Mouse (Mus musculus) cerebellum, adult 9-11 months (tissue): Measurements from ENCODE around the gene Tpx2.

Experiments used
- DNase-seq: peaks from one replicate; pipeline ENCODE4 v3.0.0; 2022

Gene Tpx2

DNA sequence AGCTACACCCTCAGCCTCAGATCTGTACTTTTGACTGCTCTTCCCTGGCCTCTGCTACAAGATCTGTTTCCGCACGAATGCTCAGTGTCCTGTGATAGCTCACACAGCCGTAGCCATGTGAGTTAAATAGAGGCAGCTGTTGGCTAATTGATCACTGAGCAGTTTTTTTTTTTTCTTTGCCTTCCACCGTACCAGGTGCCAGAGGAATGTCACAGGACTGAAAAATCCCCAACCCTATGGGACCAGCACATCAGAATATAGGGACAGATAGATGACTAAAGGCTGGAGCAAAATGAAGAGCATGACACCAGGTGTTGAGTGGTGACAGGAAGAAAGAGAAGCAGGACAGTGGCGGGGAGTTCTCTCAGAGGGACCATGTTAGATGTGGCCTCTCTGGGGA, 68.3 kb downstream of the Tpx2 start:
- no peak for DNase-seq

DNA sequence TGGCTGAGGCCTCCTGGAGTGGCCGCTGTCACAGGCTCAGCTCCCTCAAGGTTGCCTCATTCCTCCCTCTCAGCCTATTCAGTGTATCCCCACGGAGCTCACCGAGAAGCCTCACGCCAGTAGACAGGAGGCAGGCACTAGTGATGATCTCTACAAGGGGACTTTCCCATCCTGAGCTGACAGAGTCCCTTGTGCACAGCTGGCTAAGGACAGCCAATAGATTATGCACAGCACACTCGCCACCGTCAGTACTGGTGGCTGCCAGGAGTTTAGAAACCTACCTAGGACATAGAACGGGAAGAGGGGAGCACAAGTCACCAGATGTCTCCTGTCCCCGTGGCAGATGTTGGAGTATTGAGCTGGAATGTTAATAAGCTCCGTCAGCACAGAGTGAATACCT, 69.9 kb downstream of the Tpx2 start:
- no peak for DNase-seq

DNA sequence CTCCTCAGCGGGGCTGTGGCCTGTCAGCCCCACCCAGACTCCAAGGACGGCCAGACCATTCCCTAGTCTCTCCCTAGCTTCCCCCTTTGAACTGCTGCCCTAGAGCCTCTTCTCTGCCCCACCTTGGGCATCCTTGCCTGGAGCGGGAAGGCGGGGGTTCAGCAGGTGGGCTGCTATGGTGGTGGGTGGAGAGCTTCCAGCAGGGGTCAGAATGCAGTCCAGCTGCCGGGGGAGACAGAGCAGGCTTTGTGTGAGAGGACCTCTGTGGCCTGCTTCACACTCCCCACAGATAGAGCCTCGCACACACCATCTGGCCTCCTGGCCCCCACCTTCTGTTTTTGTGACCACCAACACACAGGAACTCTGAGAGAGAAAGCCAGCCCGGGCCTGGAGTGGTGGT, 74.6 kb downstream of the Tpx2 start:
- DNase-seq = no peak

DNA sequence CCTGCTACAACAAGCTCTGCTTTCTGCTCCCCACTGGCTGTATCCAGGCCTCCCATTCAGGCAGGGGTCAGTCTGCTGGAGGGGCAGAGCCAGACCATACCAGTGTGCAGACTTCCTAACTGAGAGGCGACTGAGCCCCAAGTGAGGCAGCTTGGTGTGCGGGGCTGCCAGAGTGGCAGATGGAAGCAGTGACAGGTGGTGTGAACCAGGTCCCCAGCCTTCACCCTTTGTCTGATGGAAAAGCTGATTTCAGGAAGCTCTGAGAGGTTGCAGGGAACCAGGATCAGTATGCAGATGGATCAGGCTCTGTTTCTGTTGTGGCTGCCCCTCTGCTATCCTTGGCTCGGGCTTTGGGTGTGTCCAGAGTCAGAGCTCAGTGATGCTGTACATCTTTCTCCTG, 75.9 kb downstream of the Tpx2 start:
- DNase-seq = peak; percentile 72

DNA sequence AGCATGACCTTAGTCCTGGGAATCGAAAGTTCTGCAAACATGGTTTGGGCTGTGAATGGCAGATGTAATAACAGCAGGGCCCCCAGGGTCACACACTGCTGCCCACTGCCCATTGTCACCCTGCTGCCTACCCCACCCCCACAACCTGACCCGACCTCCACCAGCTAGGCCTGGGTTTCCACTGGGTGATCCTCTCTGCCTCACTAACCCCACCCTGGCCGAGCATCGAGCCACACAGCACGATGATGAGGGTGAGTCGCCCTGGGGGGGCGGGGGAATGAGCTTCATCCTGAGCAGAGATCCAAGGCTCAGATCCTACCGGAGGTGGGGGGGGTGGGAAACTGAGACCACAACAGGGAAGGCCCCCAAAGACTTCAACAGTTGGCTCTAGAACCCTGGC, 76.4 kb downstream of the Tpx2 start:
- no peak for DNase-seq

DNA sequence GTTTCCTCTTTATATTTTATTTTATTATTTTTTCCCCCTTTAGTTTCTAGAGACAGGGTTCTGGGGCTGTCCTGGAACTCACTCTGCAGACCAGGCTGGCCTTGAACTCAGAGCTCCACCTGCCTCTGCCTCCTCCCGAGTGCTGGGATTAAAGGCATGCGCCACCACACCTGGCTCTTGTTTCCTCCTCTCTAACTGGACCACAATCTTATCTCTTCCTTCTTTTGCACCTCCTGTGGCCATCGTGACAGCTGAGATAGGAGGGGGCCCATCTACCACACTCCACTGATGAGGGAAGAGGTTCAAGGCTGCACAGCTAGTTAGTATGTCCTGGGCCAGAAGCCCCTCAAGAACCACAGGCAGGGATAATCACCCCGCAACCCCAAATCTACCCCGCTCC, 76.8 kb downstream of the Tpx2 start:
- DNase-seq = no peak

DNA sequence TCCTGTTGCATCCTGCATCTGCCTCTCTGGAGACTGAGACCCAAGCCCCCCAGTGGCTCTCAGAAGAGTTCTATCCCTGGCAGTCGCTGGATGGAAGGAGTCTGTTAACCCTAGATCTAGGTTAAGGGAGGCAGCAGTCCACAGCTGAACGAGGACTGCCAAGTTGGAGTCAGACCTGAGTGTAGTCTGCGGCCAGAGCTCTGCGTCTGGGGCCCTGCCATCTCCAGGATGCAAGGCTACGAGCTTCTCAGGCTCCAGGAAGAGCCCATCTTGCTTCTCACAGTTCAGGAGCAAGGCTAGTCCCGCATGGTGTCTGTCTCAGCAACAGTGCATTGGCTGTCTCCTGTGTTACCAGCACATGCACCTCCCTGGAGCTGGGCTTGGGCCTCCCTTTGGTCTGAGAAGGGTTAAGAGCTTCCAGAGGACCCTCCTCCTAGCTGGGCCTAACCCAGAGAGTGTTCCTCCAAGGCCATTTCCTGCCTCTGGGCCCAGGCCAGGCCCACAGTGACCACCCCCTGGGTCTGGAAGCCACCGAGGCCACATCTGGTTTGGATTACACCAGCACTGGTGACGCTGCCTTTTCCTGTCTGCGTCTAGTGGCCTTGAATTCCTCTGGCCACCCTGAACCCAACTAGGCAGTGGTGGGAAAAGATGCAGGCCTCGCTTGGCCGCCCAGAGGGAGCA, 77.6 kb downstream of the Tpx2 start:
- no peak for DNase-seq

DNA sequence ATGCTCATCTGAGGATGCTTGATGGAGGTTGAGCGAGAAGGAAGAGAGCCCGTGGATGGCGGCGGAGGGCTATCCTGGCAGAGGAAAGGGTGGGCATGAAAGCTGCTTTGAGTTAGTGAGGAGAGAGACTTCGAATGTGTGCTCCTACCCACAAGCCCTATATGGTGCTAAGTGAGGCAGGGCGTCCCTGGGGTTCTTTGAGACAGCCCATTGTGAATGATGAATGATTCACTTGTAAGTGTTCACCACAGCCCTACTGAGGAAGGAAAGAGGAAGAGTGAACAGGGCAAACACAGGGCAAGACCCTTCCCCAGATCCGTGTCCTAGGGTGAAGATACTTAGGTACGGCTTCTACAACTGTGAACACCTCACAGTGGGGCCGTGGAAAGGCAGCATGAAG, 79.1 kb downstream of the Tpx2 start:
- DNase-seq = no peak

DNA sequence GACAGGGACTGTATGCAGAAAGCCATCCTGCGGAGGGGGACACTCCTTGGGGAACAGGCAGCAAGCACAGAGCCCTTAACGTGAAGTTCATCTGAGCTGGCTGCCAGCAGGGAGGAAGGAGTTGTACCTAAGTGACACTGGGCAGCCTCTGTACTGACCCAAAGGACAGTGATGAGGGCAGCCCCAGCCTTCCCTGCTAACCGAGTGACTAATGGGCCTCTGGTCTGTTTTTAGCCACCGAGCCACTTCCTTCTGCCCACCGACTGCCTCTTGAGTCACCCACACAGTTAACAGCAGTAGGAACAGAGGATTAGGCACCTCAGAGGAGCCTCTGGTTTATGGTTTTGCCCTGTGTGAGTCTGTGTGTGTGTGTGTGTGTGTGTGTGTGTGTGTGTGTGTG, 79.6 kb downstream of the Tpx2 start:
- DNase-seq = no peak

DNA sequence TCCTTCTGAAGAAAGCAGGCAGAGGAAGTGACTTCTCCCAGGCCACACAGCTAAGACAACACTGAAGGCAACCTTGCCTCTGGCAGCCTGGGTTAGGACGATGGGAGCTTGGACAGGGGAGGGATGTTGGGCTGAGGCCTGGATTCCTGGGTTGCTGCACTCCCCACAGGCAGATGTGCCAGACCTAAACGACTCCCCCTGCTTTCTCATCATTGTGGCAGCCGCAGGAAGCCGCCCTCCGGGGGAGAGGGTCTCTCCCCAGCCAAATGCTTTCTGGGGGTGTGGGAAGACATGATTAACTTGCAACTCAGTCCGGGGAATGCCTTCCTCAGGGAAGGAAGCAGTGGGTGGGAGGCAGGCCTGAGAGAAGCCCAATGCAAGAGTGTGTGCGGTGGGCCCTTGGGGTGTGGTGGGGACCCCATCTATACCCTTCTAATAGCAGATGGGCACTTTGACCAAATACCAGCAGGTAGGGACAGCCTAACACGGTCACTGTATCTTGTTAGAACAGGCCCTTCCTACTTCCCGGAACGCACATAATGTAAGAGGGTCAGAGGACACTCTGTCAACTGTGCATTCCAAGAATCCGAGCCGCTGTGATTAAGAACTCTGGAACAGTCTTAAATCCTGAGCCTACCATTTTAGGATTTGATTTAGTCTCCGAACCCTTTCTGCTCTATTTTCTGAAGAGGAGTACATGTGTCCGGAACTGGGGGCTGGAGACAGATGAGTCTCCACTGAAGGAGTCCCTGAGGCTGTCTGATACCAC, 80.6 kb downstream of the Tpx2 start:
- no peak for DNase-seq

DNA sequence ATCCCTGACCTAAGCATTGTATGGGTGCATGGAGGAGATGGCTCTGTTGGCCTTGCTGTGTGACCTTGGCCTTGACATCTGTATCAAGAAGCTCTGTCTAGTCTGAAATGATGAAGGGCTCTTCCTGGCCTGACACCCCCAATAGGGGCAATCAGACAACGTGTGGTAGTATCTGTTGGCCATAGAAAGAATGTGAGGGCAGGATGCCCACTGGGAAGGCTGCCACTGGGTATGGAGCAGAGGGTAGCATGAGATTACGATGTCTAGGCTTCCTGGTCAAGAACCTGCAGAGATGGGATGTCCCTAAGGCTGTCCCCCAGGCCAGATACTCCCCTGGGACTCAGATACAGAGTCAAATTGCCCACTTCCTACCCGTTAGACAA, 81.2 kb downstream of the Tpx2 start:
- DNase-seq = no peak

DNA sequence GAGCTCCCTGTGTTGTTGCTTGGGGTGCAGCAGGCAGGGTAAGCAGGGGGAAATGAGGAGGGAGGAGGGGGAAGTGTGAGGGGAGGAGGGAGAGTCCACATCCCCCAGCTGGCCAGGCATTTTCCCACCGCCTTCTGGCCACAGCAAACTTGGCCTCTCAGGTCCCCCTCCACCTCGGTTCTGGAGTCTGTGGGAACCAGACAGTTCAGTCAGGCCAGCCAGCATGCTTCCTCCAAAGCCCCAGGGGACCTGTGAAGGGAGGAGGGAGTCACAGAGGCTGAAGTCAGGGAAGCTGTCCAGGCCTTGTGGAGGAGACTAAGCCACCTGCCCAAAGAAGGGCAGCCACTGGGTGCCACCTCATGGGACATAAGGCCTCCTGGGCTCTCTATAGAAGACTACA, 82.5 kb downstream of the Tpx2 start:
- no peak for DNase-seq

DNA sequence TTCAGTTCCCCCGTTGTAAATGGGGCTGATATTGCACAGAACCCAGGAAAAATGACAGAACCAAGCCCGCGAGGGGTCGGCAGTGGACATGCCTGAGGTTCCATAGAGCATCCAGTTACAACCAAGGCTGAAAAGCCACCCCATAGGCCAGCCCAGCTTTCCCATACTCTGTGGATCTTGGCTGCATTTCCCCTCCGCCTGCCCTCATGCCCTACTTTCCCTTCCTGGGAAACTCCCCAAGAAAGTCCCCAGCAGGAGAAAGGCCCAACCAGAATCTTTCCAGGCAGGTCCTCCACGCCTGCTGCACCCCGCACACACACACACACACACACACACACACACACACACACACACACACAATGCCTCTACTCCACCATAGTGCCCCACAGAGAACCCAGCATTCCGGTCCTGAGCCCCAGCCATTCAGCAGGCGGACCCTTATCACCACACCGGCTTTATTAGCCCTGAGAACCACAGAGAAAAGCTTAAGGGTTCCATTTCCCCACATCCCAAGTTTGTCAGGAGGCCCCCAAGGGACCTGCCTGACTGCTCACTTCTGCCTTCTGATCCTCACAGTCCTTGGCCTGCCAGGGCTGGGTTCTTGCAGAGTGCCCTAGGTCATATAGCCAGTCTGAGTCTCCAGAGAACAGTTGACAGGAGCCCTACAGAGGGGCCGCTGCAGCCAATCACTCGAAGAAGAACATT, 83.8 kb downstream of the Tpx2 start:
- DNase-seq = no peak

DNA sequence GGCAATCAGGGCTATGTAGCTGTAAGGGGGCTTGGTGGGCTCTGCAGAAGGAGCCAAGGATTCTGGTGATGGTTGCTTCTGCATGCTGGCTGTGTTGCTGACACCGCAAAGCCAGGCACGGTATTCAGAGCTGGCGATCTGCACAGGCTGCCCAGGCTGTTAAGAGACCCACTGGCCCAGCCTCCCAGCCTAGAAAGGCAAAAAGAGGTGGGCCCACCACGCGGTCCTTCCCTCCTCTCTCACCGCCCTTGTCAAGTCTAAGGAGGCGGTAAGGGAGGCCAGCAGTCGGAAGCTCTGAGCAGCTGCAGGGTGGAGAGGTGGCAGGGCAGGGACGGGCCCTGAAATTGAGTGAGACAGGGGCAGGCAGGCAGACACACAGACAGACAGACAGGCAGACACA, 85.3 kb downstream of the Tpx2 start, which contains the start of gene Foxs1:
TSS of gene Foxs1 (minus strand) at position 161 of the 400 bp plus-strand sequence.
- DNase-seq = no peak

DNA sequence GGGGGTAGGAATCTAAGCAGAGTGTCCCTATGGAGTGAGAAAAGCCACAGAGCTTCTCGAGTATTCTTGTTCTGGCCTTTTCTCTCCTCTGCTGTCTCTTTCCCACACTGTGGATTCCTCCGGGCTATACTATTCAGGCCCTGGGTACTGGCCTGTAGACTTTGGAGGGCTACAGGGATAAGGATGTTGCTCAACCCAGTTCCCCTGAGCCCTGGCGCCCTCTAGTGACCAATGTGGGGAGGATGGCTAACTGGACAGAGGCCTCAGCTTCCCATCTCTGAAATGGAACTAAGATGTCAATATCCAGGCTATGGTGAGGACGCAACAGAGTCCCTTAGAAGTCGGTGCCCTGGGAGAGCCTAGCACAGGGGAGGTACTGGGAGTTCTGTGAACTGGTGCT, 85.8 kb downstream of the Tpx2 start:
- DNase-seq = no peak

DNA sequence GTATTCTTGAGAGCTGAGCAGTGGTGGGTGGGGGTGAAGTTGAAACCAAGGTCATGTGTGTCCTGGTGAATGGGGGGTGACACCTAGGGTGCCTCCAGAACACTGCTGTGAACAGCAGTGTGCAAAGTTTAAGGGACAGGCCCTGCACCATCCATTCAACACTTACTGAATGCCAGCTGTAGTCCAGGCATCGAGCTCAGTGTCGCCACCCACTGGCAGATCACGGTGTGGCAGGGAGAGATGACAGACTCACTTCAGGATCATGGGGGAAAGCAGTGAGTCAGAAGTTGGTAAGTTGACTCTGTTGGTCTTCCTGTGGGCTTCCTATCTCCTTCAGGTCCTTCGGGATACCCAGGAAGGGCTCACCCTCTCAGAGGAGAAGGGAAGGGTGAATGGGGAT, 92.1 kb downstream of the Tpx2 start:
- DNase-seq = peak; percentile 46

DNA sequence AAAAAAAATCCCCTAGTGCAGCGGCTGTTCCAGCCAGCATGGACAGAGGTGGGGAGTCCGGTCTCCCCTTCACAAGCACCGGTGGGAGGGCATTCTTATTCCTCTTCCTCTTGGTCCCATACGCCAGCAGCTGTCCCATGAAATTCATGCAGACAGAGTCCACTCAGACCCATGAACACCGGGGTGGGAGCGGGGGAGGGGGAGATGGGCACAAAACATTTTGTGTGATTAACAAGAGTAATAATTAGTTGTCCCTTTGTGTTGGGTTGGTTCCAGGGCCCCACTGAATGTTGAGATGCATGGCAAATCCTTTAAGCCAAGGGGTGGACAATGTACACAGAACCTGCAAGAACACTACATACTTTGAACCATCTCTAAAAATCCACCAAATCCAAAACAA, 93.3 kb downstream of the Tpx2 start:
- DNase-seq = no peak

DNA sequence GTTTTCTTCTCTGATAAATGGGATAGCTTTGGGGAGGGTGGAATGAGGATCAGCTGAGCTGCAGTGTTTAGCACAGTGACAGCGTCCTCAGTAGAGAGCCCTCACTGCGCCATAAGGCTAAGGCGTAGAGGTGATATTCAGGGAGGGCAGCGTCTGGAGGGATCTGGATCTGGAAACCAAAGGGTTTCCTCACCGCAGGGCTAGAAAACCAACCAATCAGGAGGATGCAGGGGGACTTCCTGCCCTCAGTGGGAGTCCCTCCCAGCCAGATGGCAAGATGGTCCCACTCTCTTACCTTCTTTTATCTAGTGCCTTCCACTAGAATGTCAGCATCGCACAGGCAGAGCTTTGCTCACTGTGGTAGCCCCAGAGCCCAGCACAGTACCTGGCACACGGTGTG, 94.0 kb downstream of the Tpx2 start:
- DNase-seq = no peak

DNA sequence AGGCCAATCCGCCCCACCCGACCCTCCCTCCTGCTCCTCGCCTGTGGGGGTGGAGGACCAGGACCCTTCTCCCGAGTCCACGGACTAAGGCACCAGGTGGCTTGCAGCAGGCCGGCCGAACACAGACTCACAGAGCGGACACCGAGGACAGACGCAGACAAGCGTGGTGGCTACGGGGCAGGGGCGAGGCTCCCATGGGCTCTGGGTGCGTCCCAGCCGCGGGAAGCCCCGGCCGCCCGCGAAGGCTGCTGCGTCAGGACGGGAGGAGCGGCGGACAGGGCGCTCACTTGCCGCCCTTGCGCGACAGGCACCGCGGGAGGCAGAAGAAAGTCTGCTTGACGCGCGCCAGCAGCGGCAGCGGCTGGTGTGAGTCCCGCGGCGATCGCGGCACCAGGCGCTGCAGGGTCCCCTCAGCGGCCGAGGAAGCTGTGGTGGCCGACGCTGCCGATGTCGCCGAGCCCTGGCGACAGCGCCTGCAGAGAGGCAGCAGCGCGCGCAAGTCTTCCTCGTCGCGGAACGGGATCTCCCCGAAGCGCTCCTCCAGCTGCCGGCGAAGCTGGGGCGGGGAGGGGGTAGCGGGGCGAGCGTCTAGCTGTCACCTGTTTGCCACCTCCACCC, 95.2 kb downstream of the Tpx2 start:
- no peak for DNase-seq

DNA sequence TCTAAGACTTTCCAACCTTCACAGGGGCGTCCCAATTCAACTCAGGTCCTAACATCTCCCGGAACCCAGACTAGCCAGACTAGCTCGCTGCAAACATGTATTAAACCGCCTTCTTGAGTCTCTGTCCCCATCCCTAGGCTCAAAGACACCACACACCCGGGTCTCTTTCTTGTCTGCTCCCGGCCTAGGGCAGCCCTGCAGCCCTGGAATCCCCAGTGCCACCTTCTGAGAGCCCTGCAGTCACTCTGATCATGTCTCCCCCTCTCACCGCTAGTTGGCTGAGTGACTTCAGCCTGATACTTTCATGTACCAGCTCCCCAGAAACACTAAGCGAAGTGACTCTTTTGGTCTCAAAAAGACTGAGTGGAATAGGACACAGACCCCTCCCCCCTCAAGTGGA, 95.8 kb downstream of the Tpx2 start:
- DNase-seq = no peak

DNA sequence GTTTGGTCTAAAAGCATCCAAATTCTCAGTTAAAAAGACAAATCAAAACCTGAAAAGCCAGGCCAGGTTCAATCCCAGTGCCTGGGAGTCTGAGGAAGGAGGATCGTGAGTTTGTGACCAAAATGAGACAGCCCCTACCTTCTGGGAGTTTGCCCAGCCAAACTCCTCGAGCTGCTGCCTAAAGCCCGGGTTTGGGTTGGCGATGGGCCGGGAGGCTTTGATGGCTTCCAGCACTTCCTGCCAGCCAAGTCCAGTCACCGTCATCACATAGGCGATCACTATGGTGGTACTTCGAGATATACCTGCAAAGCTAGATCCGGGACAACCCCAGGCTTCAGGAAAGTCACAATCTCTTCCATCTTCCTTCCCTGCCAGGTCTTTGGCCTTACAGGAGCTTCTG, 96.2 kb downstream of the Tpx2 start:
- no peak for DNase-seq
